Comparison of ENCODE assay signal across 10 mouse cellular contexts in genomic region chr12:36426163-36427045, GRCm38 (mm10). TPM values are rescaled to one million over a fixed set of nuclear protein-coding genes. Genes with fewer than 3 reads are reported as not detected.
DNase-seq lines count a peak whose midpoint lies in the region; ATAC-seq and TF ChIP-seq lines count a peak whose summit lies in the region.
"Had no signal": no experiment of that assay in that cellular context is flagged by ENCODE, and none has a peak within 500 bp of the region (broad histone marks: within the 10 kb centered on the region; RNA-seq: fewer than 3 reads in every experiment).

No protein-coding gene starts in this region.

- TF ChIP-seq CTCF in stomach, postnatal 0 days (IDR thresholded peaks at IDR 0.05; ENCODE audit: low read depth): no peak

- H3K27ac ChIP-seq in midbrain, embryonic 14.5 days (replicated peaks; ENCODE audit: low read depth, low read length): no peak overlapping the region
- H3K27ac ChIP-seq in midbrain, embryonic 13.5 days: no peak overlapping the region
- no peak overlapping the region for H3K27ac ChIP-seq in hindbrain, embryonic 11.5 days (ENCODE audit: low read depth, low read length)
- H3K27ac ChIP-seq in stomach, postnatal 0 days (replicated peaks): no peak overlapping the region

- DNase-seq in midbrain, embryonic 14.5 days: peak; percentile 4
- peak; percentile 11 for DNase-seq in hindbrain, embryonic 11.5 days (ENCODE audit: low spot score)
- DNase-seq in kidney, postnatal 14 days: peak; percentile 42
- no peak for DNase-seq in stomach, postnatal 0 days (ENCODE audit: low spot score)
- no peak for DNase-seq in spleen, postnatal 10 days (ENCODE audit: low spot score in 2 of 2)
- no peak for DNase-seq in MN1 (ENCODE audit: low spot score)
- no peak for DNase-seq in heart, postnatal 10 days
- DNase-seq: gastrocnemius, postnatal 36 days; lung, postnatal 36 days had no signal

- no peak for TF ChIP-seq EP300 in stomach, postnatal 0 days (optimal IDR thresholded peaks at IDR 0.05)

- no peaks in the 10 kb centered on the region for H3K4me1 ChIP-seq in midbrain, embryonic 14.5 days (ENCODE audit: control insufficient read depth, insufficient read depth, low read length)
- H3K4me1 ChIP-seq in midbrain, embryonic 13.5 days (replicated peaks): no peaks in the 10 kb centered on the region
- no peaks in the 10 kb centered on the region for H3K4me1 ChIP-seq in hindbrain, embryonic 11.5 days (replicated peaks; ENCODE audit: control insufficient read depth, insufficient read depth, low read length)
- no peaks in the 10 kb centered on the region for H3K4me1 ChIP-seq in stomach, postnatal 0 days (replicated peaks; ENCODE audit: control insufficient read depth, insufficient read depth)

- WGBS in midbrain, embryonic 14.5 days: 65% methylated on average over 15 of the region's 15 CpGs
- WGBS in midbrain, embryonic 13.5 days: 71% methylated on average over 15 of the region's 15 CpGs
- 57% methylated on average over 15 of the region's 15 CpGs for WGBS in hindbrain, embryonic 11.5 days
- WGBS in stomach, postnatal 0 days: 46% methylated on average over 15 of the region's 15 CpGs

- no peaks in the 10 kb centered on the region for H3K36me3 ChIP-seq in midbrain, embryonic 14.5 days (ENCODE audit: control insufficient read depth, insufficient read depth, low read length)
- no peaks in the 10 kb centered on the region for H3K36me3 ChIP-seq in midbrain, embryonic 13.5 days
- H3K36me3 ChIP-seq in hindbrain, embryonic 11.5 days (ENCODE audit: control insufficient read depth, insufficient read depth, low read length): no peaks in the 10 kb centered on the region
- H3K36me3 ChIP-seq in stomach, postnatal 0 days (ENCODE audit: control insufficient read depth, insufficient read depth, low read length): no peaks in the 10 kb centered on the region

- no peak overlapping the region for H3K4me3 ChIP-seq in midbrain, embryonic 14.5 days (replicated peaks; ENCODE audit: low read depth, low read length)
- no peak overlapping the region for H3K4me3 ChIP-seq in midbrain, embryonic 13.5 days (replicated peaks)
- H3K4me3 ChIP-seq in hindbrain, embryonic 11.5 days (ENCODE audit: low read depth, low read length): no peak overlapping the region
- no peak overlapping the region for H3K4me3 ChIP-seq in stomach, postnatal 0 days (ENCODE audit: low read depth, low read length)

- H3K9ac ChIP-seq in midbrain, embryonic 14.5 days (replicated peaks; ENCODE audit: low read length): no peak overlapping the region
- no peak overlapping the region for H3K9ac ChIP-seq in midbrain, embryonic 13.5 days (replicated peaks)
- H3K9ac ChIP-seq in hindbrain, embryonic 11.5 days (ENCODE audit: low read depth, low read length): no peak overlapping the region
- no peak overlapping the region for H3K9ac ChIP-seq in stomach, postnatal 0 days (ENCODE audit: low read length)

- ATAC-seq in midbrain, embryonic 14.5 days (ENCODE audit: low FRiP score, low TSS enrichment): no peak
- ATAC-seq in midbrain, embryonic 13.5 days: no peak
- ATAC-seq in hindbrain, embryonic 11.5 days (ENCODE audit: low FRiP score): peak; percentile 35
- peak; percentile 64; the same call in 1 of the 2 replicates for ATAC-seq in stomach, postnatal 0 days (ENCODE audit: low FRiP score, low TSS enrichment)

- intact Hi-C loops in heart, postnatal 10 days (cut with DNase I): no loop called here

- H3K9me3 ChIP-seq in midbrain, embryonic 14.5 days (ENCODE audit: control insufficient read depth, low read length): no peaks in the 10 kb centered on the region
- H3K9me3 ChIP-seq in midbrain, embryonic 13.5 days: no peaks in the 10 kb centered on the region
- no peaks in the 10 kb centered on the region for H3K9me3 ChIP-seq in hindbrain, embryonic 11.5 days (ENCODE audit: control insufficient read depth, low read length)
- no peaks in the 10 kb centered on the region for H3K9me3 ChIP-seq in stomach, postnatal 0 days (ENCODE audit: control insufficient read depth, low read length)

- H3K27me3 ChIP-seq in midbrain, embryonic 14.5 days (ENCODE audit: control insufficient read depth, insufficient read depth, low read length): no peaks in the 10 kb centered on the region
- no peaks in the 10 kb centered on the region for H3K27me3 ChIP-seq in midbrain, embryonic 13.5 days
- H3K27me3 ChIP-seq in hindbrain, embryonic 11.5 days (ENCODE audit: control insufficient read depth, insufficient read depth, low read length): no peaks in the 10 kb centered on the region
- no peaks in the 10 kb centered on the region for H3K27me3 ChIP-seq in stomach, postnatal 0 days (ENCODE audit: control insufficient read depth, insufficient read depth, low read length)

- no peak overlapping the region for H3K4me2 ChIP-seq in midbrain, embryonic 14.5 days (ENCODE audit: low read length)
- H3K4me2 ChIP-seq in midbrain, embryonic 13.5 days (replicated peaks): no peak overlapping the region
- H3K4me2 ChIP-seq in hindbrain, embryonic 11.5 days (replicated peaks; ENCODE audit: low read depth, low read length): no peak overlapping the region
- H3K4me2 ChIP-seq in stomach, postnatal 0 days (replicated peaks; ENCODE audit: low read depth): no peak overlapping the region

RNA-seq across cellular contexts. Expression of gene D630036H23Rik, which starts 44.4 kb away (rescaled TPM):
- 2.6 and 4.4 TPM in 2 replicates for polyA plus RNA-seq in midbrain, embryonic 14.5 days (2014; fragmentation: Nextera tagmentation; extraction: Ambion mirVana)
- 1.7 and 2.1 TPM in 2 replicates for polyA plus RNA-seq in midbrain, embryonic 13.5 days (2015; fragmentation: Nextera tagmentation; extraction: Ambion mirVana)
- polyA plus RNA-seq in hindbrain, embryonic 11.5 days (2014; fragmentation: Nextera tagmentation; extraction: Ambion mirVana): 0.81 and 1.8 TPM in 2 replicates
- 3.1 and 3.7 TPM in 2 replicates for polyA plus RNA-seq in stomach, postnatal 0 days (2015; fragmentation: Nextera tagmentation; extraction: Ambion mirVana)
- 1 to 10 TPM in 1 of 2 experiments, under 1 TPM in 1; 0.84 to 1.3 TPM for total RNA-seq in heart, postnatal 10 days (2021)

RNA-seq across cellular contexts. Expression of gene Ispd, which starts 45.2 kb away (rescaled TPM):
- 10.7 and 13.1 TPM in 2 replicates for polyA plus RNA-seq in midbrain, embryonic 14.5 days (2014; fragmentation: Nextera tagmentation; extraction: Ambion mirVana)
- 10.9 and 11.7 TPM in 2 replicates for polyA plus RNA-seq in midbrain, embryonic 13.5 days (2015; fragmentation: Nextera tagmentation; extraction: Ambion mirVana)
- 12.1 and 12.9 TPM in 2 replicates for polyA plus RNA-seq in hindbrain, embryonic 11.5 days (2014; fragmentation: Nextera tagmentation; extraction: Ambion mirVana)
- 4.1 and 4.8 TPM in 2 replicates for polyA plus RNA-seq in stomach, postnatal 0 days (2015; fragmentation: Nextera tagmentation; extraction: Ambion mirVana)
- 1 to 10 TPM; 7.6 to 8.7 TPM for total RNA-seq in heart, postnatal 10 days (2021)

Comparison
In these comparisons a context has a peak if more than half of its experiments do, and no peak if none do; other contexts are left out.
1. ATAC-seq: peak in hindbrain, embryonic 11.5 days (single experiment) and stomach, postnatal 0 days (single experiment); none in midbrain, embryonic 14.5 days (single experiment) and midbrain, embryonic 13.5 days (single experiment).
2. DNase-seq: peak in midbrain, embryonic 14.5 days (single experiment), hindbrain, embryonic 11.5 days (single experiment) and kidney, postnatal 14 days (single experiment); none in stomach, postnatal 0 days (single experiment), spleen, postnatal 10 days (0 of 2), MN1 (single experiment) and heart, postnatal 10 days (0 of 2).